Mouse (Mus musculus) forebrain, postnatal 0 days (tissue): Measurements from ENCODE around the gene Aldh3b2. TPM values are rescaled to one million over a fixed set of nuclear protein-coding genes. Genes with fewer than 3 reads are reported as not detected.

Source experiments
- ATAC-seq: fragments of 200-750 bp; cut with Nextera tagmentation; 2 replicates; pipeline ENCODE4 v1.8.0; 2017; ENCODE audit warnings: mild to moderate bottlenecking, moderate library complexity
- DNase-seq: peaks from one replicate; pipeline ENCODE4 v3.0.0-alpha.2; 2015
- H3K27ac ChIP-seq: fragments of 300-500 bp; sonication (generic); 2 replicates; pipeline ENCODE4 v1.5.1; 2014; ENCODE audit warnings: low read depth, mild to moderate bottlenecking, antibody characterized with exemption, low read length, moderate library complexity, mixed read lengths
- H3K27me3 ChIP-seq: fragments of 300-500 bp; sonication (generic); 2 replicates; pipeline ENCODE4 v1.6.1; 2014; ENCODE audit warnings: mild to moderate bottlenecking, low read length, mixed read lengths; ENCODE audit not compliant: insufficient read depth
- H3K36me3 ChIP-seq: fragments of 300-500 bp; sonication (generic); 2 replicates; pipeline ENCODE4 v1.6.1; 2014; ENCODE audit warnings: mild to moderate bottlenecking, moderate library complexity; ENCODE audit not compliant: insufficient read depth
- H3K4me1 ChIP-seq: fragments of 300-500 bp; sonication (generic); 2 replicates; pipeline ENCODE4 v1.6.1; 2014; ENCODE audit warnings: antibody characterized with exemption; ENCODE audit not compliant: insufficient read depth
- H3K4me2 ChIP-seq: fragments of 300-500 bp; sonication (generic); 2 replicates; pipeline ENCODE4 v1.6.1; 2014; ENCODE audit warnings: low read depth, mild to moderate bottlenecking, moderate library complexity
- H3K4me3 ChIP-seq: fragments of 300-500 bp; sonication (generic); 2 replicates; pipeline ENCODE4 v1.5.1; 2014; ENCODE audit warnings: low read depth, low read length, mixed read lengths
- H3K9ac ChIP-seq: fragments of 300-500 bp; sonication (generic); 2 replicates; pipeline ENCODE4 v1.6.1; 2014; ENCODE audit warnings: mild to moderate bottlenecking
- H3K9me3 ChIP-seq: fragments of 300-500 bp; sonication (generic); 2 replicates; pipeline ENCODE4 v1.6.1; 2016; ENCODE audit warnings: low read length
- CTCF ChIP-seq: sonication (generic); IDR thresholded peaks from 2 replicates; pipeline ENCODE4 v1.5.1; 2016; ENCODE audit warnings: antibody characterized with exemption, control low read depth, low read depth
- WGBS: fragments of 180-500 bp; shearing (Covaris S2); extraction: QIAGEN DNeasy Blood & Tissue Kit; methylation state at CpG from one replicate; pipeline ENCODE4 v1.1.7; 2014; 5-methylcytosine and 5-hydroxymethylcytosine counted together
- polyA plus RNA-seq: library from polyadenylated mRNA; unstranded; fragments of >200 nt; fragmentation: Nextera tagmentation; extraction: Ambion mirVana; gene quantifications from 2 replicates; pipeline ENCODE4 v1.2.1, GENCODE M21; 2015
- total RNA-seq: library from RNA; depleted of rRNA; stranded (reverse); fragments of >200 nt; gene quantifications from 2 replicates; pipeline ENCODE4 v1.2.3, GENCODE M21; 2014; rRNA removed

Gene Aldh3b2
- total RNA-seq (1.5 and 2.7 TPM in 2 replicates), polyA plus RNA-seq (1.8 and 1.9 TPM in 2 replicates)

DNA sequence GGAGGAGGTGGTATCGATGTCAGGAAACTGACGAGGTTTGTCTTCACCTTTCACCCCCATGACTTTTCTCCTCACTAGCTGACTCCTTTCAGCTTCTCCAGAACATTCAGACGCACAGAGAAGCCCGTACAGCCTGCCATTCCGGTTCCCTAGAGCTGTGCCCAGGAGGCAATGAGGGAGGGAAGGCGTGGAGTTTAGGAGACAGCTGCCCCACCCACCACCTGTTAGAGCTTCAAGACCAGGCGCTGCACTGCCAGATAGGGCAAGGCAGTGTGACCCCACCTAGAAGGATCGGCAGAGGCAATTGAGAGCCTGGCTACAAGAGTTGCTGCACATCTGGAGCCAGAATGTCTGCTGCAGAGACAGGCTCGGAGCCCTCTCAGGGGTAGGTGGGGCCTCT lies at the start of gene Aldh3b2:
Aldh3b2 (plus strand) TSS at position 100 of the 400 bp plus-strand sequence.
- H3K36me3 ChIP-seq: no peaks in the 10 kb centered on the region
- DNase-seq (no peak), ATAC-seq (no peak)
- H3K9me3 ChIP-seq: no peaks in the 10 kb centered on the region
- no peaks in the 10 kb centered on the region for H3K4me1 ChIP-seq
- H3K4me3 ChIP-seq: no peak within 1 kb of the TSS
- H3K9ac ChIP-seq: no peak within 1 kb of the TSS
- no peak within 1 kb of the TSS for H3K4me2 ChIP-seq
- TF ChIP-seq CTCF: no peak
- H3K27ac ChIP-seq: no peak within 1 kb of the TSS
- no peaks in the 10 kb centered on the region for H3K27me3 ChIP-seq
- WGBS: 61% methylated on average over 9 of the region's 9 CpGs

DNA sequence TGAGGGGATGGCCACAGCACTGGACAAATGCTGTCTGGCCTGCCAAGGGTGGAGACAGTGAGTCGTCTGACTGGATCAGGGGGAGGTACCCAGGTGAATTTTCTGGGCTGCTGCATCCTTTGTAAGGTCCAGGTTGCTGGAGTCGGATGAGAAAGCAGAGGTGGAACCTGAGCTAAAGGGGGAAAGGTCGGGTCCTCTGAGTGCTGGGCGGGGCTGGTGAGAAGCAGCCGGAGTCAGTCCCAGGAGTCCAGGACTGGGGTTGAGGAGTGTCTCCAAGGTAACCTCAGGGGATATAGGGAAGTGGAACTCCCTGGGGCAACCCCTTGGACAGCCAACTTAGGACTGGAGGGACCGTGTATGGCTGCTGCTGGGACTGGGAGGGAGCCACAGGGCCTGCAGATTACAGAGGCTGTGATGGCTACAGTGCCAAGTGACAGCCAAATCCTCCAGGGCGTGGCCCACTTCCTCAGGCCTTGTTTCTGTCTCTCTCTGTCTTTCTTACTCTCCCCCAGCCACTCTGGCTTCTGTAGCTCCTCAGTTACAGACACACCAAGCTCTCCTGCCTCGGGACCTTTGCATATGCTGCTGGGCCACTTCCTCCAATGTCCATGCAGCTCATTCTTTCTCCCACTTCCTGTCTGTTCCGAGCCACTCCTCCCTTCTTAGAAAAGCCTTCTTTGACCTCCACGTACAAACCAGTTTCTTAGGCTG lies 49.3 kb upstream of the Aldh3b2 start:
- no peaks in the 10 kb centered on the region for H3K4me1 ChIP-seq
- WGBS: 48% methylated on average over 10 of the region's 10 CpGs
- no peaks in the 10 kb centered on the region for H3K9me3 ChIP-seq
- no peak for DNase-seq
- no peaks in the 10 kb centered on the region for H3K36me3 ChIP-seq
- no peak for ATAC-seq
- no peak for TF ChIP-seq CTCF
- H3K4me2 ChIP-seq: no peak overlapping the region
- no peak overlapping the region for H3K27ac ChIP-seq
- H3K4me3 ChIP-seq: no peak overlapping the region
- no peak overlapping the region for H3K9ac ChIP-seq
- no peaks in the 10 kb centered on the region for H3K27me3 ChIP-seq

DNA sequence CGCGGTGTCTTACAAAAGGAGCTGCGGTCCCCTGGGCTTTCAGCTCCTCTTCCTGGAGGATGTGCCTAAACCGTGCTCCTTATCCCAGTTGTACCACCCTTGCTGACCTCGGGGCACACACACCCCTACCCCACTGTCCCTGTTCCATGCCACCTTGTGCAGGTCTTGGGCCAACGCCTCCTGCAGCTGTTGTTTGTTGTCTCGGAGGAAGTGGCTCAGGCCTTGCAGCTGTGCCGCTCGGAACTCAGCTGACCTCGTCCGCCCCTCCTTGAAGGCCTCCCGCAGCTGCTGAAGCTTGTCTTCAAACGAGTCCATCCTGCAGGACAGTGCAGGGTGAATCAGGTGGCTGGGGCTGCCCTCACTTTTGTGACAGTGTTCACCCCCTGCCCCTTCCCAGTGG lies 48.5 kb upstream of the Aldh3b2 start:
- no peak overlapping the region for H3K4me2 ChIP-seq
- WGBS: 64% methylated on average over 13 of the region's 13 CpGs
- no peaks in the 10 kb centered on the region for H3K4me1 ChIP-seq
- H3K9ac ChIP-seq: no peak overlapping the region
- DNase-seq: no peak
- H3K36me3 ChIP-seq: no peaks in the 10 kb centered on the region
- H3K9me3 ChIP-seq: no peaks in the 10 kb centered on the region
- H3K27me3 ChIP-seq: no peaks in the 10 kb centered on the region
- no peak for ATAC-seq
- TF ChIP-seq CTCF: no peak
- no peak overlapping the region for H3K27ac ChIP-seq
- no peak overlapping the region for H3K4me3 ChIP-seq

DNA sequence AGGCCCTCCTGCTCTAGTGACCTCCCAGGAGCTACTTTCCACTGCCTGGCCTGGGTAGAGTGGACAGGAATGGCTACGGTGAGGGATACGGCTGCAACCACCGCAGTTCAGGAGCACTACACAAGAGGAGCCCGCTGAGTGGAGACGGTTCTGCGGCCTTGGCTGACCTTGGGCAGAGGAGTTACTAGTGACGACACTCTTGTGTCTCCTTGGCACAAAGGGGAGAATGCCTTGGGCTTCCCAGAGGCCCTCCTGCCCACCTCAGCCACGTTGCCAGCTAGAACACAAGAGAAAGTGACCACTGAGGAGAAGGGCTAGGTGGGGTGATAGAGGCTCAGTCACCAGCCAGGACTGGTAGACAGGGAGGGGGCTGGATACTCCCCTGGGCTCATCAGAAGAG lies 47.9 kb upstream of the Aldh3b2 start:
- H3K9ac ChIP-seq: no peak overlapping the region
- no peaks in the 10 kb centered on the region for H3K36me3 ChIP-seq
- no peak overlapping the region; the same call in 1 of the 2 replicates for H3K27ac ChIP-seq
- no peaks in the 10 kb centered on the region for H3K27me3 ChIP-seq
- H3K4me1 ChIP-seq: no peaks in the 10 kb centered on the region
- no peaks in the 10 kb centered on the region for H3K9me3 ChIP-seq
- no peak overlapping the region for H3K4me3 ChIP-seq
- no peak for TF ChIP-seq CTCF
- ATAC-seq (no peak), DNase-seq (no peak)
- 84% methylated on average over 8 of the region's 8 CpGs for WGBS
- H3K4me2 ChIP-seq: no peak overlapping the region

DNA sequence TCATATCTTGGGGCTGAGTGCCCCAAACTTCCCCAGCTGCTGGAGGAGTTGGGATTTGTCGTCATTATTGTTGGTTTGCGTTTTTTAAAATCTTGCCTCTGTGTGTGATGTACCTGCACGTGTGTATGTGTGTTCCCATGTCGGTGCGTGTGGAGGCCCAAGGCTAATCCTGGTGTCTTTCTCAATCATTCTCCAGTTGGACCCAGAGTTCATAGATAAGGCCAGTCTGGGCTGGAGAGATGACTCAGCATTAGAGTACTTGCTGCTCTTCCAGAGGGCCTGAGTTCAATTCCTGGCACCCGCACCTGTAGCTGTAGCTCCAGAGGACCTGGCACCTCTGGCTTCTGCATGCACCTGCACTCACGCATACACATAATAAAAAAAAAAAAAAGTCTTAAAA lies 47.3 kb upstream of the Aldh3b2 start:
- H3K4me3 ChIP-seq: no peak overlapping the region
- DNase-seq: no peak
- no peak overlapping the region for H3K27ac ChIP-seq
- H3K4me1 ChIP-seq: peaks cover 4% of the 10 kb centered on the region; the same call in 1 of the 2 replicates
- no peak overlapping the region for H3K4me2 ChIP-seq
- WGBS: 95% methylated on average over 7 of the region's 7 CpGs
- TF ChIP-seq CTCF: no peak
- no peak overlapping the region for H3K9ac ChIP-seq
- H3K36me3 ChIP-seq: no peaks in the 10 kb centered on the region
- no peak for ATAC-seq
- H3K9me3 ChIP-seq: no peaks in the 10 kb centered on the region
- no peaks in the 10 kb centered on the region for H3K27me3 ChIP-seq

DNA sequence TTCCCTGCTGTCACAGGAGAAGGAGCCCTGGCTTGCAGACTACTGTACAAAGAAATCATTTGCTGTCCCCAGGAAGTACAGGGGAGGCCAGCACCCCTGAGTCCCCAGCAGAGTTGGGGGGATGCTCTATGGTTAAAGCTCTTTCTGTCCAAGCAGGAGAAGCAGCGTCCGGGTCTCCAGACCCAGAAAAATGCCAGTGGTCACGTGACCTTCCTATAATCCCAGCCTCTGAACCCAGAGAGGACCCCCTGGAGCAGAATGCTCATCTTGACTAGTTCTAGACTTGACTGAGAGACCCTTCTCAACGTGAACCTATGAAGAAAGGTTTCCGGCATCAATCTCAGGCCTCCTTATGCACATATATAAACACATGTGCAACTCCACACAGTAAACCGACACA lies 46.3 kb upstream of the Aldh3b2 start:
- DNase-seq: no peak

DNA sequence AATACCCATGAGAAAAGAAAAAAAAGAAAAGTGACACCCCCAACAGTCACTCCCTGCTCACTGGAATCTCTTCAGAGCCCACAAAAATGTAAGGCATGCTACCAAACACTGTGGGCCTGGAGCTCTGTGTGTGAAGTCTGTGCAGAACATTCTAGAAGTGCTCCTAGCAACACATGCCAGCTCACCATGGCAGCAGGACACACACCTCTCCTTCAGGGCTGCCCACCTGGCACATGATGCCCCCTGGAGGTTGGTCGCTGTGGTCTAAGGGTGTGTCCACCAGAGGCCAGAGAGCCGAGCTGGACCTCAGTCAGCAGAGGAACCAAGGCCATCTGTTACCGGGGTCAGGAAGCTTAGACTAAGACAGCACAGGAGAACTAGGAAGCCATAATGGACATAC lies 45.8 kb upstream of the Aldh3b2 start:
- ATAC-seq (no peak), DNase-seq (no peak)
- Histone ChIP-seq H3K27me3 (no peaks in the 10 kb centered on the region), H3K4me2 (no peak overlapping the region), H3K36me3 (no peaks in the 10 kb centered on the region), H3K9ac (no peak overlapping the region), H3K27ac (no peak overlapping the region), H3K9me3 (no peaks in the 10 kb centered on the region), H3K4me3 (no peak overlapping the region), H3K4me1 (peaks cover 10% of the 10 kb centered on the region; the same call in 1 of the 2 replicates)
- TF ChIP-seq CTCF: no peak
- WGBS: 67% methylated on average over 3 of the region's 3 CpGs

More for the DNA sequence above, 46.3 kb upstream of the Aldh3b2 start:
- no peak for ATAC-seq
- no peak overlapping the region for H3K4me2 ChIP-seq
- H3K9ac ChIP-seq: no peak overlapping the region
- H3K4me3 ChIP-seq: no peak overlapping the region
- no peak for TF ChIP-seq CTCF
- peaks cover 10% of the 10 kb centered on the region; the same call in 1 of the 2 replicates for H3K4me1 ChIP-seq
- H3K36me3 ChIP-seq: no peaks in the 10 kb centered on the region
- H3K9me3 ChIP-seq: no peaks in the 10 kb centered on the region
- H3K27me3 ChIP-seq: no peaks in the 10 kb centered on the region
- H3K27ac ChIP-seq: no peak overlapping the region
- 74% methylated on average over 6 of the region's 6 CpGs for WGBS
